30 mouse cellular contexts compared by ENCODE assay signal in genomic region chr1:180485346-180485745, GRCm38 (mm10). TPM values are rescaled to one million over a fixed set of nuclear protein-coding genes. Genes with fewer than 3 reads are reported as not detected.
"Had no signal": no experiment of that assay in that cellular context is flagged by ENCODE, and none has a peak within 500 bp of the region (broad histone marks: within the 10 kb centered on the region; RNA-seq: fewer than 3 reads in every experiment).

No protein-coding gene starts in this region.

- H3K9ac ChIP-seq: embryonic facial prominence, embryonic 12.5 days; embryonic facial prominence, embryonic 13.5 days; embryonic facial prominence, embryonic 15.5 days; forebrain, embryonic 12.5 days; forebrain, embryonic 13.5 days; forebrain, embryonic 15.5 days; forebrain, postnatal 0 days had no signal

- H3K36me3 ChIP-seq: embryonic facial prominence, embryonic 10.5 days; embryonic facial prominence, embryonic 12.5 days; embryonic facial prominence, embryonic 13.5 days; embryonic facial prominence, embryonic 15.5 days; forebrain, embryonic 10.5 days; forebrain, embryonic 12.5 days; forebrain, embryonic 15.5 days had no signal

- H3K9me3 ChIP-seq: embryonic facial prominence, embryonic 10.5 days; embryonic facial prominence, embryonic 12.5 days; embryonic facial prominence, embryonic 13.5 days; embryonic facial prominence, embryonic 15.5 days; forebrain, embryonic 10.5 days; forebrain, embryonic 12.5 days; forebrain, embryonic 13.5 days; forebrain, embryonic 15.5 days had no signal

- DNase-seq: cerebellum, adult 8-10 months; cerebellum, adult 9-10 months; cerebellum, adult 9-11 months; cerebellum, postnatal 10 days; cerebellum, postnatal 14 days; cerebellum, postnatal 25 days; cerebellum, postnatal 36 days; embryo, embryonic 11 days; forebrain, postnatal 0 days; gastrocnemius, adult 2 months; gastrocnemius, postnatal 10 days; gastrocnemius, postnatal 14 days; gastrocnemius, postnatal 25 days; gastrocnemius, postnatal 36 days; heart, adult 11 months; heart, adult 18-20 months; heart, adult 2 months had no signal

- H3K4me3 ChIP-seq: embryonic facial prominence, embryonic 10.5 days; embryonic facial prominence, embryonic 12.5 days; embryonic facial prominence, embryonic 13.5 days; embryonic facial prominence, embryonic 15.5 days; erythroblast, embryonic 14.5 days; forebrain, embryonic 10.5 days; forebrain, embryonic 12.5 days; forebrain, embryonic 13.5 days; forebrain, embryonic 15.5 days; gastrocnemius, adult 2 months; heart, adult 2 months had no signal

- H3K27ac ChIP-seq: embryonic facial prominence, embryonic 10.5 days; embryonic facial prominence, embryonic 12.5 days; embryonic facial prominence, embryonic 13.5 days; embryonic facial prominence, embryonic 15.5 days; forebrain, embryonic 10.5 days; forebrain, embryonic 12.5 days; forebrain, embryonic 13.5 days; forebrain, embryonic 15.5 days; gastrocnemius, adult 2 months; heart, adult 2 months had no signal

- ATAC-seq: forebrain, embryonic 13.5 days; forebrain, embryonic 14.5 days; forebrain, embryonic 15.5 days; forebrain, embryonic 16.5 days; forebrain, postnatal 0 days had no signal

- H3K4me2 ChIP-seq: embryonic facial prominence, embryonic 12.5 days; embryonic facial prominence, embryonic 13.5 days; embryonic facial prominence, embryonic 15.5 days; forebrain, embryonic 12.5 days; forebrain, embryonic 13.5 days; forebrain, embryonic 15.5 days had no signal

RNA-seq across cellular contexts. Expression of gene Stum, which starts 2.0 kb away (rescaled TPM):
- total RNA-seq: common myeloid progenitor, adult 5-6 weeks; granulocyte monocyte progenitor cell, adult 5-6 weeks had no signal
- polyA plus RNA-seq: erythroblast, embryonic 14.5 days had no signal
